Mouse (Mus musculus): ENCODE data around the gene Ptpru. TPM values are rescaled to one million over a fixed set of nuclear protein-coding genes. Genes with fewer than 3 reads are reported as not detected.

Ptpru gene
- polyA plus RNA-seq, 1 experiment: 1.0 TPM

GRCm38 (mm10) chr4:131743831-131744684 is 94.0 kb downstream of the Ptpru start:
- H3K27me3 ChIP-seq (ENCODE audit: control insufficient read depth, insufficient read depth, insufficient read length): no peaks in the 10 kb centered on the region
- no peaks in the 10 kb centered on the region for H3K79me2 ChIP-seq (ENCODE audit: control insufficient read depth, insufficient read depth)
- H3ac ChIP-seq (ENCODE audit: control insufficient read depth, insufficient read length): no peak overlapping the region
- TF ChIP-seq REST (IDR thresholded peaks at IDR 0.05; ENCODE audit: insufficient read depth, insufficient read length) (no peak), TCF3 (IDR thresholded peaks at IDR 0.05; ENCODE audit: insufficient read length, low read depth) (no peak), MAX (IDR thresholded peaks at IDR 0.05; ENCODE audit: low read depth) (no peak), MYOD1 (IDR thresholded peaks at IDR 0.05; ENCODE audit: control insufficient read depth in 1 of 3, insufficient read length in 2 of 3, low read depth in 2 of 3) (no peak), POLR2A (IDR thresholded peaks at IDR 0.05; ENCODE audit: insufficient read length, low read depth) (no peak), SRF (IDR thresholded peaks at IDR 0.05; ENCODE audit: control insufficient read depth, insufficient read length, low read depth) (no peak), TCF12 (IDR thresholded peaks at IDR 0.05; ENCODE audit: insufficient read depth, poor library complexity, severe bottlenecking) (no peak)
- no peak overlapping the region for H3K4me2 ChIP-seq (ENCODE audit: low read depth)
- H3K36me3 ChIP-seq (ENCODE audit: control insufficient read depth, insufficient read depth): no peaks in the 10 kb centered on the region
- H3K4me3 ChIP-seq: no peak overlapping the region

GRCm38 (mm10) chr4:131743031-131743430 is 95.1 kb downstream of the Ptpru start:
- no peak for TF ChIP-seq MYOD1 (IDR thresholded peaks at IDR 0.05; ENCODE audit: control insufficient read depth in 1 of 3, insufficient read length in 2 of 3, low read depth in 2 of 3)
- no peak for TF ChIP-seq POLR2A (IDR thresholded peaks at IDR 0.05; ENCODE audit: insufficient read length, low read depth)
- no peak for TF ChIP-seq CEBPB (IDR thresholded peaks at IDR 0.05; ENCODE audit: insufficient read depth, poor library complexity, severe bottlenecking)
- no peak for TF ChIP-seq TCF12 (IDR thresholded peaks at IDR 0.05; ENCODE audit: insufficient read depth, poor library complexity, severe bottlenecking)
- TF ChIP-seq MAX (IDR thresholded peaks at IDR 0.05; ENCODE audit: low read depth): no peak
- no peak for TF ChIP-seq TCF3 (IDR thresholded peaks at IDR 0.05; ENCODE audit: insufficient read length, low read depth)
- TF ChIP-seq SRF (IDR thresholded peaks at IDR 0.05; ENCODE audit: control insufficient read depth, insufficient read length, low read depth): no peak
- no peak for TF ChIP-seq MYOG (IDR thresholded peaks at IDR 0.05; ENCODE audit: control insufficient read depth in 1 of 3, insufficient read depth in 1 of 3, insufficient read length in 2 of 3, low read depth in 2 of 3)
- TF ChIP-seq REST (IDR thresholded peaks at IDR 0.05; ENCODE audit: insufficient read depth, insufficient read length): no peak
- no peak for TF ChIP-seq E2F4 (IDR thresholded peaks at IDR 0.05; ENCODE audit: insufficient read depth)
- no peak for TF ChIP-seq USF1 (IDR thresholded peaks at IDR 0.05; ENCODE audit: low read depth)
- TF ChIP-seq POLR2AphosphoS2 (IDR thresholded peaks at IDR 0.05; ENCODE audit: insufficient read length, low read depth): no peak
- Histone ChIP-seq H3ac (ENCODE audit: control insufficient read depth, insufficient read length) (no peak overlapping the region), H3K4me3 (no peak overlapping the region), H3K36me3 (ENCODE audit: control insufficient read depth, insufficient read depth) (no peaks in the 10 kb centered on the region), H3K4me2 (ENCODE audit: low read depth) (no peak overlapping the region), H3K79me2 (ENCODE audit: control insufficient read depth, insufficient read depth) (no peaks in the 10 kb centered on the region), H3K27me3 (ENCODE audit: control insufficient read depth, insufficient read depth, insufficient read length) (no peaks in the 10 kb centered on the region)

- Histone ChIP-seq H3K36me3 (ENCODE audit: control insufficient read depth, insufficient read depth) (no peaks in the 10 kb centered on the region), H3K27me3 (ENCODE audit: control insufficient read depth, insufficient read depth, insufficient read length) (no peaks in the 10 kb centered on the region), H3K4me3 (no peak overlapping the region), H3K79me2 (ENCODE audit: control insufficient read depth, insufficient read depth) (no peaks in the 10 kb centered on the region), H3ac (ENCODE audit: control insufficient read depth, insufficient read length) (no peak overlapping the region), H3K4me2 (ENCODE audit: low read depth) (no peak overlapping the region)
- TF ChIP-seq E2F4 (IDR thresholded peaks at IDR 0.05; ENCODE audit: insufficient read depth): no peak
- no peak for TF ChIP-seq TCF12 (IDR thresholded peaks at IDR 0.05; ENCODE audit: insufficient read depth, poor library complexity, severe bottlenecking)
Measured at GRCm38 (mm10) chr4:131740621-131741020, 97.5 kb downstream of the Ptpru start.

GRCm38 (mm10) chr4:131728628-131729027 is 109.5 kb downstream of the Ptpru start:
- Histone ChIP-seq H3K36me3 (ENCODE audit: control insufficient read depth, insufficient read depth) (no peaks in the 10 kb centered on the region), H3K4me2 (ENCODE audit: low read depth) (no peak overlapping the region), H3ac (ENCODE audit: control insufficient read depth, insufficient read length) (no peak overlapping the region), H3K79me2 (ENCODE audit: control insufficient read depth, insufficient read depth) (no peaks in the 10 kb centered on the region), H3K27me3 (ENCODE audit: control insufficient read depth, insufficient read depth, insufficient read length) (peaks cover 4% of the 10 kb centered on the region), H3K4me3 (no peak overlapping the region)
- TF ChIP-seq CEBPB (IDR thresholded peaks at IDR 0.05; ENCODE audit: insufficient read depth, poor library complexity, severe bottlenecking) (no peak), POLR2A (IDR thresholded peaks at IDR 0.05; ENCODE audit: insufficient read length, low read depth) (no peak), MYOG (IDR thresholded peaks at IDR 0.05; ENCODE audit: control insufficient read depth in 1 of 3, insufficient read depth in 1 of 3, insufficient read length in 2 of 3, low read depth in 2 of 3) (no peak), MYOD1 (IDR thresholded peaks at IDR 0.05; ENCODE audit: control insufficient read depth in 1 of 3, insufficient read length in 2 of 3, low read depth in 2 of 3) (no peak), SRF (IDR thresholded peaks at IDR 0.05; ENCODE audit: control insufficient read depth, insufficient read length, low read depth) (no peak), E2F4 (IDR thresholded peaks at IDR 0.05; ENCODE audit: insufficient read depth) (no peak), REST (IDR thresholded peaks at IDR 0.05; ENCODE audit: insufficient read depth, insufficient read length) (no peak)

- Histone ChIP-seq H3K36me3 (ENCODE audit: control insufficient read depth, insufficient read depth) (no peaks in the 10 kb centered on the region), H3K79me2 (ENCODE audit: control insufficient read depth, insufficient read depth) (no peaks in the 10 kb centered on the region), H3K4me3 (no peak overlapping the region), H3K27me3 (ENCODE audit: control insufficient read depth, insufficient read depth, insufficient read length) (peaks cover 11% of the 10 kb centered on the region), H3ac (ENCODE audit: control insufficient read depth, insufficient read length) (no peak overlapping the region), H3K4me2 (ENCODE audit: low read depth) (no peak overlapping the region)
- TF ChIP-seq POLR2AphosphoS2 (IDR thresholded peaks at IDR 0.05; ENCODE audit: insufficient read length, low read depth) (no peak), POLR2A (IDR thresholded peaks at IDR 0.05; ENCODE audit: insufficient read length, low read depth) (no peak), USF1 (IDR thresholded peaks at IDR 0.05; ENCODE audit: low read depth) (no peak), TCF12 (IDR thresholded peaks at IDR 0.05; ENCODE audit: insufficient read depth, poor library complexity, severe bottlenecking) (no peak), MYOD1 (IDR thresholded peaks at IDR 0.05; ENCODE audit: control insufficient read depth in 1 of 3, insufficient read length in 2 of 3, low read depth in 2 of 3) (no peak), REST (IDR thresholded peaks at IDR 0.05; ENCODE audit: insufficient read depth, insufficient read length) (no peak), CEBPB (IDR thresholded peaks at IDR 0.05; ENCODE audit: insufficient read depth, poor library complexity, severe bottlenecking) (no peak), E2F4 (IDR thresholded peaks at IDR 0.05; ENCODE audit: insufficient read depth) (no peak), TCF3 (IDR thresholded peaks at IDR 0.05; ENCODE audit: insufficient read length, low read depth) (no peak), MAX (IDR thresholded peaks at IDR 0.05; ENCODE audit: low read depth) (no peak), MYOG (IDR thresholded peaks at IDR 0.05; ENCODE audit: control insufficient read depth in 1 of 3, insufficient read depth in 1 of 3, insufficient read length in 2 of 3, low read depth in 2 of 3) (no peak), SRF (IDR thresholded peaks at IDR 0.05; ENCODE audit: control insufficient read depth, insufficient read length, low read depth) (no peak)
Measured at GRCm38 (mm10) chr4:131723415-131724080, 114.5 kb downstream of the Ptpru start.

Measured in myocyte (in vitro differentiated cells).